Mouse (Mus musculus): ENCODE results near the gene 2900026A02Rik. TPM values are rescaled to one million over a fixed set of nuclear protein-coding genes. Genes with fewer than 3 reads are reported as not detected.

Gene 2900026A02Rik
- polyA plus RNA-seq, 1 experiment from 2014 or later, result 3.7 TPM

DNA sequence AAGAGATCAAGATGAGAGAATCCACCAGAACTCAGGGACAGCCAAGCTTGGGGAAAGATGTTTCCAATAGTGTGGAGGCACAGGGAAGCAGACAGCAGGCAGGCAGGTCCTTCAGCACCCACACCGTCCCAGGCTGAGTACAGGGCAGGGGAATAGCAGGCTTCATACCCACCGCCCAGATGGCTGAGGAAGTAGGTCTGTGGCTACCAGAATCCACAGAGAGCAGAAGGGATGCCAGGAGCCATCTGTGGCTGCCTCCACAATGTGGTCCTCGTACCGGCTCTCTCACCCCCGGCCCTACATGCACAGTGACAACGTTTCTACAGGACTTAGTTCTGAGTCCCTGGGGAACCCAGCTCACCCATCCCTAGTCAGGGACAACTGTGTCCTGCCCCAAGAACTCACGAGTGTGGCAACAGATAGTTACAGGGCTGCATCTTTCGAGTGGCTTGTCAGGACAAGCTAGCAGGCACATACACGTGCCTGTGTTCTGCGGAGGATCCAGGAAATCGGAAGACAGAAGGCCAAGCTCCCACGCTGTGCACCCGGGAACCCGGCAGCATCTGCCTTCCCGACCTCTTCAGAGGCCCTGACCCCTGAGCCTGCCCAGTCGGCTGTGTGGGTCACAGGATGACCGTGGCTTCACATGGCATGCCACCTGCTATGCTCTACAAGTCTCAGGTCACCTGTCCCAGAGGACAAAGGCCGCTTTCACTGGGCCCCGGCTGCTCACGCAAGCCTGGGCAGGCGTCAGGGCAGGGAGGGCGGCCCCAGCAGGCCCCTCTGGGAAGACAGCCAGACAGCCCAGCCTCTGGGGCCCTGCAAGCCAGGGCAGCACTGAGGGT lies 68.2 kb downstream of the 2900026A02Rik start:
- Histone ChIP-seq H3K4me1 (peaks cover 69% of the 10 kb centered on the region), H3K9me3 (no peaks in the 10 kb centered on the region), H3K27ac (replicated peaks) (peak overlapping the region; percentile 58), H3K27me3 (replicated peaks; ENCODE audit: low read depth, poor library complexity, severe bottlenecking) (no peaks in the 10 kb centered on the region), H3K36me3 (replicated peaks) (no peaks in the 10 kb centered on the region), H3K4me3 (peak overlapping the region; percentile 12; the same call in 1 of the 2 replicates)
- DNase-seq (ENCODE audit: low spot score), result peak; percentile 44
- WGBS, result 49% methylated on average over 22 of the region's 22 CpGs

DNA sequence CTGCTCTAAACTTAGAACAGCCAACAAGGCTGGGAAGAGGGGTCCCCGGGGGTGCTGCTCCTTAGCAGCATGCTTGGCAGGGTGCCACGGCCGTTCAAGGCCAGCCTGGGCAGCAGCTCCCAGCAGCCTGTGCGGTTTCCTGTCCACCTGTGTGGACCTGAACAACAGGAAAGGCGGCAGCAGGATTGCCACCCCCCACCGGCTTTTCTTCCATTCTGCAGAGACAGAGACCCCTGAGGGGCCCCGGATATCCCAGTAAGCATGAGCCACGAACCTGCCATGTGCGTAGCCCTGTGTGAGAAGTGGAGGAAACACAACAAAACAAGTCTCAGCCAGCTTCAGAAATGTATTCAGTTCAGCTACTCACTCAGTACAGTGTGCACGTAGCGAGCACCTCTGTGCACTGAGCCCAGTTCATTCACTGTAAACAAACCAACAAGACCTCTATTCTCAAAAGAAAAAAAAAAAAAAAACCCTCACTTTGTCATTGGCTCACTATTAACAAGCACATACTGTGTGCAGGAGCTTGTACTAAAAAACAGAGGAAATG lies 69.4 kb downstream of the 2900026A02Rik start:
- no peaks in the 10 kb centered on the region for H3K36me3 ChIP-seq (replicated peaks)
- peak overlapping the region; percentile 83 for H3K27ac ChIP-seq (replicated peaks)
- H3K27me3 ChIP-seq (replicated peaks; ENCODE audit: low read depth, poor library complexity, severe bottlenecking), result no peaks in the 10 kb centered on the region
- no peak overlapping the region for H3K4me3 ChIP-seq
- DNase-seq (ENCODE audit: low spot score), result peak; percentile 39
- 55% methylated on average over 11 of the region's 11 CpGs for WGBS
- H3K9me3 ChIP-seq, result no peaks in the 10 kb centered on the region
- peaks cover 63% of the 10 kb centered on the region for H3K4me1 ChIP-seq

DNA sequence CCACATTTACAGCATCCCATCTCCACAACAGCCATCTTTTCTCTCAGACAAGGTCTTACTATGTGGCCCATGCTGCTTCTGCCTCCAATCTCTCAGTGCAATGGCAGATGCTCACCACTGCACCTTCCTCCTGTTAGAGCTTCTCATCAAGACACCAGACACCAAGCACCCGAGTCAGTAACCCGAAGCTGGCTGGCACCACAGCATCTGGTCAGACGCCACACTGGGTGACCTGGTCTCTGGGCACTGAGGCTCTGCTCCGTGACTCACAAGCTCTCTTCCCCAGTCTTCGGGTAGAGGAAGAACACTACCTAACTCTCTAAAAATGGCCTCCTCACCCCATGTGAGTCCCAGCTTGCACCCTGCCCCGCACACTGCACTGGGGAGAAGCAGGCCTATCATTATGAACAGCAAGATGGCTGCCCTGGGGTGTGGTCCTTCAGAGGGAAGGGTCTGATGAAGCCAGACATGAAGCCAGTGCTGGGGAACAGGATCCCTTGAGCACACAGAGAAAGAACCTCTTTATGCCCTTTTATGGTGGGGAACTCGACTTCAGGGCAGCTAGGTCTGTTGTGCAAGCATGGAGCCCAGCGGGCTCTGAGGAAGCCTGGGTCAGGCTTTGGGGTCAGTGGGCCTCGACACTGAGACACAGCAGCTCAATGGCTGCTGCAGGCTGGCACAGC lies 70.0 kb downstream of the 2900026A02Rik start:
- Histone ChIP-seq H3K9me3 (no peaks in the 10 kb centered on the region), H3K36me3 (replicated peaks) (no peaks in the 10 kb centered on the region), H3K4me1 (peaks cover 61% of the 10 kb centered on the region), H3K27me3 (replicated peaks; ENCODE audit: low read depth, poor library complexity, severe bottlenecking) (no peaks in the 10 kb centered on the region), H3K27ac (replicated peaks) (peak overlapping the region; percentile 83), H3K4me3 (no peak overlapping the region)
- DNase-seq (ENCODE audit: low spot score), result peak; percentile 37
- WGBS, result 63% methylated on average over 9 of the region's 9 CpGs

DNA sequence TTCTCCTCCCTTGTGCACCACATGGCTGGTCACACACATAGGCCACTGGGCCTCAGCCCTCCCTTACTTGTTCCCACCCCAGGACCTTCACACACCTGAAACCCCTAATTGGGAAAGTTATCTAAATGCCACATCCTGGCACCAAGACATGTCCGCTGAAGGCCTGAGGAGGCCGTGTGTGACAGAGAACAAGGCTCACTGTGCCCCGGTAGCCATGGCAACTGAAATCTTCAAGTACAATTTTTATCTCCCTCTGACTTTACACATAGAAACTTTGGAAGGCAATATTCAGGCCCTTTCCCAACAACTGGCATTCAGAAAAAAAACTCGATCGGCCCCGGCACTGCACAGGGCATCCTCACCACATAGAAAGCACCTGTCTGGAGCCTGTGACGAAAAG lies 72.0 kb downstream of the 2900026A02Rik start:
- Histone ChIP-seq H3K4me3 (no peak overlapping the region), H3K36me3 (replicated peaks) (no peaks in the 10 kb centered on the region), H3K27me3 (replicated peaks; ENCODE audit: low read depth, poor library complexity, severe bottlenecking) (no peaks in the 10 kb centered on the region), H3K4me1 (peaks cover 62% of the 10 kb centered on the region), H3K9me3 (no peaks in the 10 kb centered on the region), H3K27ac (replicated peaks) (peak overlapping the region; percentile 54; the same call in 1 of the 2 replicates)
- 84% methylated on average over 7 of the region's 7 CpGs for WGBS
- DNase-seq (ENCODE audit: low spot score), result no peak

DNA sequence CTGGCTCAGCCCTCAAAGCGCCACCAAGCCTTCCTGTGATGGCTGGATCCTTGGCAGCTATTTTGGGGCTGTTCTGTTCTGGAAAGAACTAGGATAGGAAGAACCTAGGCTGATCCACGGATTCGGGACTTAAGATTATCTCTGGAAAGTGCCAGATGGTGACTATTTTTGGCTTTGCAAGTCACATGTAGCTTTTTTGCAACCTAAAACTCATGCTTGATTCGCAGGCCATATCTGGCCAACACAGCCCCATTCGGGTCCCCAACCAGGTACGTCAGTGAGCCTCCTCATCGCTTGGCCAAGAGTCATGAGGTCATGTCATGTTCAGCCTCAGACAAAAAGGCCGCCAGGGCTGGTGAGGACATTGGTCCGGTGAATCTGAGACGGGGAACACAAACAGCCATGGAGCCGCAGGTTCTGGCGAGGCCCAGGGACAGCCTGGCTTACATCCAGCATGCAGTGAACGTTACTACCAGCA lies 73.0 kb downstream of the 2900026A02Rik start:
- Histone ChIP-seq H3K27me3 (replicated peaks; ENCODE audit: low read depth, poor library complexity, severe bottlenecking) (no peaks in the 10 kb centered on the region), H3K27ac (replicated peaks) (peak overlapping the region; percentile 54), H3K36me3 (replicated peaks) (no peaks in the 10 kb centered on the region), H3K4me1 (peaks cover 52% of the 10 kb centered on the region), H3K9me3 (no peaks in the 10 kb centered on the region), H3K4me3 (no peak overlapping the region)
- WGBS, result 84% methylated on average over 13 of the region's 13 CpGs
- DNase-seq (ENCODE audit: low spot score), result no peak

DNA sequence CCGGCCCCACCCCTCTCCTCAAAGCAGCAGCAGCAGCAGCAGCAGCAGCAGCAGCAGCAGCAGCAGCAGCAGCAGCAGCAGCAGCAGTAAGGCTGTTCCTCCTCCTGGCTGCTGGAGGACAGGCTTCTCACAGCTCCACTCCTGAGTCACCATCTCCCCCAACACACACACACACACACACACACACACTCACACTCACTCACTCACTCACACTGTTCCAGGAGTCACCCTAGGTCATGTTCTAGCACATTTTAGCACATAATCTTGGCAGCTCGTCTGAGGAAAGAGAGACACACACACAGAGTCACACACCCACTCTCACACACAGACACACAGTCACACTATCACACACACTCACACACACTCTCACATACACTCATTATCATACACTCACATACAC lies 74.4 kb downstream of the 2900026A02Rik start:
- Histone ChIP-seq H3K4me1 (peaks cover 49% of the 10 kb centered on the region), H3K4me3 (no peak overlapping the region), H3K9me3 (no peaks in the 10 kb centered on the region), H3K27me3 (replicated peaks; ENCODE audit: low read depth, poor library complexity, severe bottlenecking) (no peaks in the 10 kb centered on the region), H3K27ac (replicated peaks) (no peak overlapping the region), H3K36me3 (replicated peaks) (no peaks in the 10 kb centered on the region)
- 81% methylated on average over 2 of the region's 2 CpGs for WGBS
- no peak for DNase-seq (ENCODE audit: low spot score)

DNA sequence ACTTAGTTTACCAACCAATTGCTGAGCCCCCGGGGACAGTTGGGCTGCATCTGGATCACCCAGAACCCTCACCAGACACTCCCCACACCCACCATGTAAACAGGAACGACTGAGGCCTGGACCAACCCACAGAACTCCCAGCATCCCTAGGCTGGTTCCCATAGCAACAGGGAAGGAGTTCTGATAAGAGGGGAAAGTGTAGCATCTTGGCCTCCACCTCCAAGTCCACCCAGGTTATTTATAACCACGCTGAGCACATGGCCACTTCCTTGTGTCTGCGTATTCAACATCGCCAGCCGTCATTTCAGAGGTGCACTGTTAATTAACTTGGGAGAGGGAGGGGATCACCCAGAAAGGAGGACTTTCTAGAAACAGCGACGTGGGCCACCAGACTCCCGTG lies 75.9 kb downstream of the 2900026A02Rik start:
- Histone ChIP-seq H3K9me3 (peaks cover 5% of the 10 kb centered on the region; the same call in 1 of the 2 replicates), H3K4me1 (peaks cover 39% of the 10 kb centered on the region), H3K36me3 (replicated peaks) (no peaks in the 10 kb centered on the region), H3K27ac (replicated peaks) (peak overlapping the region; percentile 45; the same call in 1 of the 2 replicates), H3K4me3 (no peak overlapping the region), H3K27me3 (replicated peaks; ENCODE audit: low read depth, poor library complexity, severe bottlenecking) (peaks cover 3% of the 10 kb centered on the region; the same call in 1 of the 2 replicates)
- 73% methylated on average over 9 of the region's 9 CpGs for WGBS
- no peak for DNase-seq (ENCODE audit: low spot score)

DNA sequence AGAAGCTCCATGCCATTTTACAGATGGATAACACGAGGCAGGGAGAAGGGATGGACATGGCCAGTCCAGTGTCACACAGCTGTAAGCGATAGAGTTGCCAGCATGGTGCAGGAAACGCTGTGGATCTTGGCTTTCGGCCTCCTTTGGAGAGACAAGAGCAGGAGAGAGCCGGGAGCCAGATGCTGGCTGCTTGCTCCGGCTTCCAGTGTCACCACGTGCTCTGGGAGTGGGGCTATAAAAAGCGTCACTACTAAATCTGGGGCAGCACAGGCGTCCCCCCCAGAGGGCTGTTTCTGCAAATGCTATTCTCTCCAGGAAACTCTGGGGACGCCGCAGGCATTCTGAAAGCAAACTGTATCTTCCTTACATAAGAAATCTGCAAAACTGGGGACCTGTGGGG lies 78.5 kb downstream of the 2900026A02Rik start:
- Histone ChIP-seq H3K9me3 (peaks cover 5% of the 10 kb centered on the region; the same call in 1 of the 2 replicates), H3K27me3 (replicated peaks; ENCODE audit: low read depth, poor library complexity, severe bottlenecking) (peaks cover 30% of the 10 kb centered on the region), H3K4me3 (no peak overlapping the region), H3K36me3 (replicated peaks) (no peaks in the 10 kb centered on the region), H3K27ac (replicated peaks) (no peak overlapping the region), H3K4me1 (peaks cover 44% of the 10 kb centered on the region)
- 68% methylated on average over 11 of the region's 11 CpGs for WGBS
- no peak for DNase-seq (ENCODE audit: low spot score)

DNA sequence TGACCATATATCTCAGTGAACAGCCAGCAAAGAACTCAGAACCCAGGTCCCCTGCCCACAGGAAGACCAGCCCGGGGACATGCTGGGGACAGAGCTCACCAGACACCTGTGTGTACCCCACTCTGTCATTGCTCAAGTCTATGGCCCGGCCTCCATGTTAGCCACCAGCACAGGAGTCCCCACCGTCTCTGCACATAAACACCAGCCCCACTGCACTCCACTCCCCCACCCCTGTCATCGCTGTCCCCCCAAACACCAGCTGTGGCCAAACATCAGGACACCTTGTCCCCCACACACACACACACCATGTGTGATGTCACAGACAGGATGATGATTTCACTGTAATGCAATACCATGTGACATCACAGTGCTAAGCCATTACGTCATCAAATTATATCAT lies 79.0 kb downstream of the 2900026A02Rik start:
- H3K27ac ChIP-seq (replicated peaks), result no peak overlapping the region
- peaks cover 5% of the 10 kb centered on the region; the same call in 1 of the 2 replicates for H3K9me3 ChIP-seq
- H3K4me1 ChIP-seq, result peaks cover 47% of the 10 kb centered on the region
- 91% methylated on average over 5 of the region's 5 CpGs for WGBS
- H3K27me3 ChIP-seq (replicated peaks; ENCODE audit: low read depth, poor library complexity, severe bottlenecking), result peaks cover 34% of the 10 kb centered on the region
- no peaks in the 10 kb centered on the region for H3K36me3 ChIP-seq (replicated peaks)
- no peak overlapping the region for H3K4me3 ChIP-seq
- DNase-seq (ENCODE audit: low spot score), result no peak

DNA sequence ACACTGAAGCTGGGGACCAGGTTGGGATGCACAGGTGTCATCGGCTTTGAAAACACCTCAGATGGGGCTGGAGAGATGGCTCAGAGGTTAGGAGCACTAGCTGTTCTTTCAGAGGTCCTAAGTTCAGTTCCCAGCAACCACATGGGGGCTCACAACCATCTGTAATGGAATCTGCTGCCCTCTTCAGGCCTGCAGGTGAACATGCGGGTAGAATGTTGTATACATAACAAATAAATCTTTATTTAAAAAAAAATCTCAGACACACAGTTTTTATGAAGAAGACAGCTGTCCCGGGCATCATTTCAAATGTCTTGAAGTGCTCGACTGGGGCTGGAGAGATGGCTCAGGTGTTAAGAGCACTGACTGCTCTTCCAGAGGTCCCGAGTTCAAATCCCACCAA lies 80.2 kb downstream of the 2900026A02Rik start:
- Histone ChIP-seq H3K36me3 (replicated peaks) (no peaks in the 10 kb centered on the region), H3K9me3 (peaks cover 5% of the 10 kb centered on the region; the same call in 1 of the 2 replicates), H3K27ac (replicated peaks) (no peak overlapping the region), H3K4me1 (peaks cover 53% of the 10 kb centered on the region), H3K27me3 (replicated peaks; ENCODE audit: low read depth, poor library complexity, severe bottlenecking) (peaks cover 46% of the 10 kb centered on the region), H3K4me3 (no peak overlapping the region)
- DNase-seq (ENCODE audit: low spot score), result no peak
- whole genome bisulfite sequencing, result 94% methylated on average over 5 of the region's 5 CpGs

DNA sequence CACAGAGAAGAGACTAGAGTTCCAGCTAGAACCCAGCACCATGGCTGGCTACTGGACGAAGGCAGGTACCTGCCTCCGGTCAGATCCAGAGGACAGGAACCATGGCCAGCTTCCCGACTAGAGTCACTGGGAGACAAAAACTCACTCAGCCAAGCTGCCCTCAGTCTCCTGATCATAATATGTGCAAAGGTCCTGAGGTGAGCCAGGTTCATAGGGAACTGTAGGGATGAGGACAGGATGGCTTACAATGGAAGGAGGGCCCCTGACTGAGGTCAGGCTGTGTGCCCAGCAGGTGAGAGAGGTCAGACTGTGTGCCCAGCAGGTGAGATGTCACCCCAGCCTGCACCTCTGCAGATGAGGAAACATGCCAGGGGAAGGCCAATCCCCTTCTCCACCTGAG lies 81.0 kb downstream of the 2900026A02Rik start:
- WGBS, result 84% methylated on average over 3 of the region's 3 CpGs
- Histone ChIP-seq H3K9me3 (peaks cover 5% of the 10 kb centered on the region; the same call in 1 of the 2 replicates), H3K4me1 (peaks cover 51% of the 10 kb centered on the region), H3K36me3 (replicated peaks) (no peaks in the 10 kb centered on the region), H3K27me3 (replicated peaks; ENCODE audit: low read depth, poor library complexity, severe bottlenecking) (peaks cover 52% of the 10 kb centered on the region), H3K27ac (replicated peaks) (no peak overlapping the region), H3K4me3 (no peak overlapping the region)
- DNase-seq (ENCODE audit: low spot score), result no peak

DNA sequence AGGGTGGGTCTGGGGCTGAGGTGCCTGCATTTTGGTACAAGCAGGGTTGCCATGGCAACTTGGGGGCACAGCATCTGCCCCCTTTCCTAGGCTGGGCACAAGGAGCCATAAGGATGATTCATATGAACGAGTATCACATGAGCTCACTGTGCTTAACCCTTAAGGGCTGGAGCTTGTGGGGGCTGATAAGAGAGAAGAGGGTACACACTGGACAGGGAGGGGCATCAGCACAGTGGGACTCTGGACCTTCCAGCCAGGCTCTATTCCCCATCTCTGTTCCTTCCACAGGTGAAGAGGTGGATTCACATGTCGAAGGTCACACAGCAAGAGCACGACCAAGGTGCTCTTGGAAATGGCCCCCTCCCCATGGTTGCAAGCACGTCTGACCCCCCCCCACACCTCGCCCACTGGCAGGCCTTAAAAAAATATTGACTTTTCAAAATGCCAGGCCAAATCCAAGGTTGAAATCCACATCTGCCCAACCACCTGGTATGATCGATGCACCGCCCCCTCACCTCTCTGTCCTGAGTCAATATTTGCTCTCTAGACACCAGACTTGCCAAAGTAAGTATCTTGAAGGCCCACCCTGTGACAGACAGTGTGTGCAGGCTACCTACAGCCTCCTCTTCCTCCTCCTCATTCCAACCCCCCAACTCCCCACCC lies 81.8 kb downstream of the 2900026A02Rik start:
- Histone ChIP-seq H3K27ac (replicated peaks) (peak overlapping the region; percentile 65), H3K9me3 (peaks cover 5% of the 10 kb centered on the region; the same call in 1 of the 2 replicates), H3K4me3 (peak overlapping the region; percentile 57), H3K36me3 (replicated peaks) (no peaks in the 10 kb centered on the region), H3K4me1 (peaks cover 48% of the 10 kb centered on the region), H3K27me3 (replicated peaks; ENCODE audit: low read depth, poor library complexity, severe bottlenecking) (peaks cover 52% of the 10 kb centered on the region)
- DNase-seq (ENCODE audit: low spot score), result no peak
- 57% methylated on average over 7 of the region's 7 CpGs for WGBS
